Mouse (Mus musculus): ENCODE measurements around the gene Unc5a. TPM values are rescaled to one million over a fixed set of nuclear protein-coding genes. Genes with fewer than 3 reads are reported as not detected.

Gene Unc5a
- total RNA-seq, 2 experiments from 2014 or later, result 140 to 143 TPM

DNA sequence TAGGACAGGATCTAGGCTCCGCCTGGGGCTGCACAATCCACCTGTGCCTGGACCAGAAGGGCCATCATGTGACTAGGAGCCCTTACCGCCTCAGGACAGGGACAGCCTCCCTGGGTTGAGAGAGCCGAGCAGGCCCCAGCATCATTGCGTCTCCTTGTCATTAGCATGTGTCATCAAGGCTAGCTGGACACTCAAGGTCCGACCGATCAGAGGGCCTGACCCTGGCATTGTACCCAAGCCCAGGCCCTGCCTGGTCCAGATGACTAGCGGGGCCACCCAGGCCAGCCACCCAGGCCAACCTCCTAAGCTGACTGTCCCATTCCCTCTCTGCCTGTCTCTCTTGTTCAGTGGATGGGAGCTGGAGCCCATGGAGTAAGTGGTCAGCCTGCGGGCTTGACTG is 48.4 kb downstream of the Unc5a start:
- no peak for DNase-seq (ENCODE audit: extremely low spot score in 1 of 2, low spot score in 1 of 2)

GRCm38 (mm10) chr13:55000433-55000832 is 51.2 kb downstream of the Unc5a start:
- no peak for DNase-seq (ENCODE audit: extremely low spot score in 1 of 2, low spot score in 1 of 2)

- no peak for DNase-seq (ENCODE audit: extremely low spot score in 1 of 2, low spot score in 1 of 2)
Measured at GRCm38 (mm10) chr13:55002090-55002489, 52.9 kb downstream of the Unc5a start.

GRCm38 (mm10) chr13:55004646-55005045 is 55.4 kb downstream of the Unc5a start:
- DNase-seq (ENCODE audit: extremely low spot score in 1 of 2, low spot score in 1 of 2), result no peak

DNA sequence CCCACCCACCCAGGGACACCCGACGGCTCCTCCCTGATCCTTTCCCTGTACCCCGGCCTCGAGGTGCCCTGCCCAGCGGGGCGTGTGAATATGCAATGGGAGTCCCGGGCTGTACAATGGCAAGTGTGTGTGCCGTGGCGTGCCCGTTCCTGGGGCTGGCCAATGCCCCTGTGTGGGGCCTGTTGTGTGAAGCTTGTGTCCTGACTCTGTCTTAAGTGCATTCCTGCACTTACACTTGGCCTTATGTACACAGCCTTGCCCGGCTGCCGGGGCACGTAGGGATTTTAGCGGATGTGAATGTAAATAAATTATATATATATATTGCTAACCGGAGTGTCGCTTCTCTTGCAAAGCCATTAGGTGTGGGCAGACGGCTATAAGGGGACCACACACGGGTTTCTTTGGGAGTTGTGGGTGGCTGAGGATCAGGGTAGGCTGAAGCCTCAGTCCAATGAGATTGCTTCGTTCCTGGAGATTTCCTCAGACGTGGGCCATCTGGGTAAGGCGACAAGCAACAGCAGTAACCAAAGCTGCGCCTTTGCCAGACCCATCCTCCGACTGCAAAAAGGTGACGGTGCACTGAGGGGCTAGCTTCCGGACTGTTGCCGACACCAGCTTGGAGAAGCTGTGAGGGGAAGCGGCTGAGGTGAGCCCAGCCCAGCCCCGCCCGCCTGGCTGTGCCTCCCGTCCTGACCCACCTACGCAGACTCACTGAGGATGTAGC is 56.6 kb downstream of the Unc5a start:
- DNase-seq (ENCODE audit: extremely low spot score in 1 of 2, low spot score in 1 of 2), result no peak

GRCm38 (mm10) chr13:55006415-55006742 is 57.2 kb downstream of the Unc5a start:
- DNase-seq (ENCODE audit: extremely low spot score in 1 of 2, low spot score in 1 of 2), result no peak

- no peak for DNase-seq (ENCODE audit: extremely low spot score in 1 of 2, low spot score in 1 of 2)
Measured at GRCm38 (mm10) chr13:55008589-55008988, 59.4 kb downstream of the Unc5a start.

- DNase-seq (ENCODE audit: extremely low spot score in 1 of 2, low spot score in 1 of 2), result no peak
Measured at GRCm38 (mm10) chr13:55011103-55011502, 61.9 kb downstream of the Unc5a start.

GRCm38 (mm10) chr13:55011981-55012478 is 62.8 kb downstream of the Unc5a start:
- no peak for DNase-seq (ENCODE audit: extremely low spot score in 1 of 2, low spot score in 1 of 2)

- DNase-seq (ENCODE audit: extremely low spot score in 1 of 2, low spot score in 1 of 2), result no peak
Measured at GRCm38 (mm10) chr13:55013702-55014344, 64.6 kb downstream of the Unc5a start.

DNA sequence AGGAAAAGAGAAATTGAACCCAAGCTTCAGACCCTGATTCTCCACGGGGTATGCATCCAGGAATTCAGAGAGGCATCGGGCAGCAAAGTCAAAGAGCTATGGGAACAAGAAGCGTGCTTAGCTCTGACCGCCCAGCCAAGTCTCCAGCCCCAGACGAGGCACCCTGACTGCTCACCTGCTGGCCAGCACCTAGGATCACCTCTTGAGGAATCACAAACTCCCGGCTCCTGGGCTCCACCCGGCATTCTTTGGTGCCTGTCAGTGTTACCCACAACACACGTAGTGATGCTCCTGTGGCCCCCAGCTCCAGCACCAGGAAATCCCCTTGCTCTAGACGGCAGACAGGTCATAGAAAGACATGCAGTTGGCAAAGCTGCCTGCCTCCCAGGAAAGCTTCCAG is 65.2 kb downstream of the Unc5a start:
- no peak for DNase-seq (ENCODE audit: extremely low spot score in 1 of 2, low spot score in 1 of 2)

DNA sequence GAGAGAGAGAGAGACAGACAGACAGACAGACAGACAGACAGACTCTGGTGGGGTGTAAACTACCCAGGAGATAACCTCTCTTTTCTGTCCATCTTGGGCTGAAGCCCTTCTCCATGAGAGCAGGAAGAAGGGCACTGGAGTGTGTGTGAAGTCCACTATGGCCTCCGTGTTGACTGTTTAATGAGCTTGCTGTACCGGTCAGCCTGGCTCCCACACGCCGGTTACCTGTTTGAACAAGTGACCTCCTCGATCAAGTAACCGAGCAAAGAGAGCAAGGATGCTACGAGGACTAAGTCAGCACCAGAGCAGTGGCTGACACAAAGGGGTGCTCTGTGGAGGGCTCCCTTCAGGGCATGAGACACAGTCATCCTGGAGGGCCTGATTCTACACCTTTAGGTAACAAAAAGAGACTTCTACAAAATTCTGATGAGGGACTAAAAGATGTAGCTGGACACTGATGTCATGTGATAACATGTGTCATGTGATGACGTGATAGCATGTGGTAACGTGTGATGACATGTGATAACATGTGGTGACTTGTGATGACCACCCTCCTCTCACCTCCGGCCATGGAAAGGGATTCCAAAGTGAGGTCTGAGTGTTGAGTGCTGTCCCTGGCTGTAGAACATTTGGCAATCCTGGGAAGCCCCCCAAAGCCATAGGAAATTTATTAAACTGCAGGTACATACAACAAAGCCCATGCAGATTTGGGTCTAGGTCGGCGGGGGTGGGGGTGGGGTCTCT is 68.1 kb downstream of the Unc5a start:
- DNase-seq (ENCODE audit: extremely low spot score in 1 of 2, low spot score in 1 of 2), result no peak

GRCm38 (mm10) chr13:55017898-55018599 is 68.8 kb downstream of the Unc5a start:
- DNase-seq (ENCODE audit: extremely low spot score in 1 of 2, low spot score in 1 of 2), result no peak

- no peak for DNase-seq (ENCODE audit: extremely low spot score in 1 of 2, low spot score in 1 of 2)
Measured at GRCm38 (mm10) chr13:55018700-55019099, 69.5 kb downstream of the Unc5a start.

DNA sequence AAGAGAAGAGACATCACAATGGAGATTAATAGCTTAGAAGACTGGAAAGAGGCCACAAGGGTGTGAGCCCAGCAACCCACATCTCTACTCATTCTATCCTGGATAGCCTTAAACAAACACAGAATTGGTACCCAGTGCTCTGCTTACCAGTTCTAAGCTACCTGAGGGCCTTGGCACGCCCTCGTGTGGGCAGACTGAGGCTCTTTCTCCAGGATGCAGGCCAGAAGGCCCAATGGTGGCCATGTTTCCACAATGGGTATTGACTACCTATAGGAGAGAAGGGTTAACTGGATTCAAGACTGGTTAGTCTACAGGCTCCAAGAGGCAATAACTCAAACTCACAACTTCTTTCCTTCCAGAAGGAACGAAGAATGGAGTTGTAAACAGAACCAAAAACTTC is 70.0 kb downstream of the Unc5a start:
- no peak for DNase-seq (ENCODE audit: extremely low spot score in 1 of 2, low spot score in 1 of 2)

GRCm38 (mm10) chr13:55020051-55020450 is 70.8 kb downstream of the Unc5a start:
- no peak for DNase-seq (ENCODE audit: extremely low spot score in 1 of 2, low spot score in 1 of 2)

DNA sequence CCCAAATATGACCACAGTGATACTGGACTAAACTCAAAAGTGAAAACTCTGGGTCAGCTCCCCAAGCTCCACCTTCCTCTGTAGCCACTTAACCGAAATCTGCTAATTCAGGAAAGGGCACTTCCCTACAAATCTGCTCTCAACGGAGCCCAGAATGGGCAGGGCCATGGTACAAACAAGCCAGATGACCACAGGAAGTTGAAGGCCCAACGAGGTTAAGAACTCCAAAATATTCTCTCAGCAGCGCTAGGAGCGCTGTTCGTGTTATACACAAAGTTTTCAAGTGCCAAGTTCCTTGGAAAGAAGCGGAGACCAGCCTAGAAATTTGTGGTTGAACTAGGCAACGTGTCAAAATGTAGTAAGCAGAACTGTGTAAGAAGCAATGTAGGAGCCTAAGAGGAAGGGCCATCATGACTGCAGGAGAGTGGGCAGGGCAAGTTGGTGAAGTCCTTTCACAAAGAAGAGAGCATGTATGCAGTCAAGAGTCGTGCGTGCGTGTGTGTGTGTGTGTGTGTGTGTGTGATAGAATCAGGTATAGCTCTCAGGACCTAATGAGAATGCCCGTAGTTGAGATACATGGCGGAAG is 72.1 kb downstream of the Unc5a start, which contains the start of gene Hk3:
Hk3 (minus strand) TSS at position 192 of the 586 bp plus-strand sequence.
- no peak for DNase-seq (ENCODE audit: extremely low spot score in 1 of 2, low spot score in 1 of 2)

DNA sequence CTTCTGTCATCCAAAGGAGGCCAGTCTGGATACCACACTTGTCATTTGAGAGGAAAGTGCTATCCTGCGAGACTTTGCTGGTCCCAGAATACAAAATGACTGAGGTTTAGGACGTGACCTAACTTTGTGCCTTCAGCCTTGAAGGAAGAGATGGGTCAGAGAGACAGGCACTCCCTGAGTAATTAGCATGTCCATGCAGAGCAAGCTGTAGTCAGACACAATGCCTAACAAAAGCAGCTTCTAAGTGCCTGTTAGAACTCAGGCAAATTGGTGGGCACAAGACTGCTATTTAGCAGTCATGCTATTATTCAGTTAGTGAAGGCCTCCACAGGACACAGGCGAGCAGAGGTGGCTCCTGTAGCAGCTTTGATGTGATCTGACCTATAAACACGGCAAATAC is 73.0 kb downstream of the Unc5a start:
- DNase-seq (ENCODE audit: extremely low spot score in 1 of 2, low spot score in 1 of 2), result no peak

- DNase-seq (ENCODE audit: extremely low spot score in 1 of 2, low spot score in 1 of 2), result no peak
Measured at GRCm38 (mm10) chr13:55022715-55023114, 73.5 kb downstream of the Unc5a start.

DNA sequence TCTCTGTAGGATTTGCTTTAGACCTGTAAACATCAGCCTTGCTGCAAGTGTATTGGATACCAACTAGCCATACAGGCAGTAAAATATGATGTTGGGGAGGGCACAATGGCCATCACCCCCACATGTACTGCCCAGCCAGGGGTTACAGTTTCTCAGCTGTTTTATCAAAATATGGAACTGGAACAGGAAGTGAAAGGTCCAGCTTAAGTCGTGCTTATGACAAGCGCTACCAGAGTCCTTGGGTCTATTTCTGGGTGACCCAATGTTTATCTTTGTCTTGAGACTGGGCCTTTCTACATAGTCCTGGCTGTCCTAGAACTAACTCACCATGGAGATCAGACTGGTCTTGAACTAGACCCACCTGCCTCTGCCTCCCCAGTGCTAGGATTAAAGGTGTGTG is 75.0 kb downstream of the Unc5a start:
- no peak for DNase-seq (ENCODE audit: extremely low spot score in 1 of 2, low spot score in 1 of 2)

All from layer of hippocampus, postnatal 25 days (tissue).